Mouse (Mus musculus): ENCODE data around the gene Hip1r.

Hip1r gene

DNA sequence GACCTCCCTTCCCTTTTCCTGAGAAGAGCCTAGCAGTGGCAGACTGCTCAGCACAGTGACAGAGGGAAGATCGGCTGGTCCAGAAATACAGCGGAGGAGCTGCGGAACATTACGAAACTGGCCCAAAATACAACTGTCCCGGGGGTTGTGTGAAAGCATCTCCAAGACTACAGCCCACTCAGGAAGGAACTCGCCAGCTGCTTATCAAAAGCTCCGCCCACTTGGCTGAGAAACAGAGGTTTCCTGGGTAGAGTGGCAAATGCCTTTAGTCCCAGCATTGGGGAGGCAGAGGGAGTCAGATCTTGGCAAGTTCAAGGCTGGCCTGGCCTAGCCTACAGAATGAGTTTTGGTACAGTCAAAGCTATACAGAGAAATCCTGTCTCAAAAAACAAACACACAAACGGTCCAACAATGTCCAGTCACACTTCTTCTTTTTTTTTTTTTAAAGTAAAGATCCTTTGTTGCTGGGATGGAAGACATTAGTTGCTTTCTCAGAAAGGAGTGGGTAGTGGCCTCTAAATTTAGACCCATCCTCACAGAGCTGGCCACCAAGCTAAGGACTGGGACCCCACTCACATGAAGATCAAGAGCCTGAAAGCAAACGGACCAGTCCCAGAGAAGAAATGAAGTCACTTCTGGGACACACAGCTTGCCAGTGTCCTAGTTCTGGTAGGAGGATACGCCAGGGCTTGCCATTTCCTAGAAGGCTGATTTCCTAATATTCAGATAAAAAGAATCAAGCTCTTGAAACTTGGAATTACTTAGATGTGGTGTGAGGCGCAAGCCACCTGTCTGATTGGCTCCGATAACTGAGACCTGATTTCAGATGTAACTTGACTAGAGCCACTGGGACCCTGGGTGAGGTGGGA is 46.2 kb downstream of the Hip1r start:
- peak; percentile 94 for DNase-seq

DNA sequence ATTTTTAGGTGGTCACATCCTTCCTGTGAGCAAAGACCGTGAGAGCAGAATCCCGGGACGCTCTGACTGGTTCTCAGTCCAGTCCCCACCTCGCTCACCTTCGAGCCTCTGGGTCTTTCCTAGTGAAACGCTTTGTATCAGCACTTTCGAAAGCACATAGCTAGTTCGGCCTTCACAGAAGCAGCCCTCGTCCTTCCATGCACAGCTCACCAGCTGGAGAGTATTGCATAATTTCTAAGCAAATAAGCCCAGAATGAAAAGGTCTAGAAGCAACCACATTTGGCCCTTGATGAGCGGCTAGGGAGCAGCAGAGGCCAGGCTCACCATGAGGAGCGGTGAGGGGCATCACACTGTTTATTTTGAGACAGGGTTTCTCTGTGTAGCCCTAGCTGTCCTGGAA is 47.7 kb downstream of the Hip1r start:
- no peak for DNase-seq

DNA sequence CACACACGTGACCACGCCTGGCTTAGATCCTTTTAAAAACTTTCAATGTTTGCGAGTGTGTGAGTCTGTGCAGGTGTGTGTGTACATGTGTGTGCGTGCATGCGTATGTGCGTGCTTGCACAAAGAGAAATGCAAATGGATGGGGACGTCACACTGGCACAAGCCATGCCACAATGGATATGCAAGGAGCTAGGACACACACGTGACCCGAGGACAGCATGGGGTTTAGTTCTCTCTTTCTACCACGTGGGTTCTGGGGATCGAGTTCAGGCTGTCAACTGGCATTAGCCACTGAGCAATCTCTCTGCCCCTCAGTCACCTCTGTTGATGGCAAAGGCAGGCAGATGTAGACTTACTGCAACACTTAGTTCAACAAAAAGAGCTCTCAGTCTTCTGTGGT is 48.3 kb downstream of the Hip1r start:
- DNase-seq, result no peak

DNA sequence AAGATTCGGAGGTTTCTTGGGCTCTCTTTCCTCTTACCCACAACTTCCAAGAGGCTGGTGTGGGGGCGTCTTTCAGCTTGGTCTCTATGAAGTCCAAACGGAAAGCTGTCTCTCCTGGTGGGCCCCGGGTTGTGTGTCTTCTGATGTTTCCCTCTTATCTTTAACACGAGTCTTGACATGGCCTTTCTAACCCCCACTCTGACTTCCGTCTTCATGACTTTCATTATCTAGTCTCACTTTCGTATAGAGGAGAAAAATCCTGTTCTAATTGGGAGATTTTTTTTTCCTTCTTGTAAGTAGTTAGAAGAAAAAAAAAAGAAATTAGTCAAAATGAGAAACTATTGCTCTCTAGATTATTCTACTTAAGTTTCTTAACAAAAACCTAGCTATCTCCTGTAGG is 48.9 kb downstream of the Hip1r start:
- DNase-seq, result no peak

DNA sequence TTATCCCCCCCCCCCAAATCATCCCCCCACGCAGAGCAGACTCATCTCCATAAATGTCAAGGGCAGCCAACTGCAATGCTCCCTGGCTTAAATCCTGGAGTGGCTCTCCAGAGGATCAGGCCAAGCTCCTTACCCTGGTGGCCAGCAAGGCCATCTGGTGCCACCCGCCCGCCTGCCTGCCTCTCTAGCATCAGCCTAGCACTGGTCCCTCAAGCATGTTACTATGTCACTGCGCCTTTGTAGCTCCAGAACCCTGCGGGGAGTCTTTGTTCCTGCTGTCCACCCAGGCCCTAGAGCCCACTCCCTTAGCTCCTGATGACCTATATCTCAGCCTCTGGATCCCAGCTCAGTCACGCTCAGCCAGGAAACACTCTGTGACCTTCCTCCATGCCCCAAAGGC is 51.2 kb downstream of the Hip1r start:
- no peak for DNase-seq

DNA sequence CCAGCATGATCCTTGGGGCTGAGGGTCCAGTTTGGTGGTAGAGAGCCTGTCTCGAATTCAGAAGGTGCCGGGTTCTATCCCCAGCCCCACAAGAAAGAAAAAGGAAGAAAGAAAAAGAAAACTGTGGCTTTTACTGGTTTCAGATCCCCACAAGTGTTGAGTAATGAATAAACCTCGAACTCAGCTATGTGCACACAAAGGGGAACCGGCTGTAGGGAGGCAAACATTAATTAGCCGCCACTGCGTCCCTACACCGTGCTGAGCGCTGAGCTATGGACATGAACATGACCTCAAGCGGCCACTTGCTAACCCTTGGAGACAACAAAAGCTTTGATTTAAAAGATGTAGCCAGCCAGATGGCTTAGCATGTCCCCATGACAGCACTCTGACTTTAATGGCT is 51.7 kb downstream of the Hip1r start:
- no peak for DNase-seq

DNA sequence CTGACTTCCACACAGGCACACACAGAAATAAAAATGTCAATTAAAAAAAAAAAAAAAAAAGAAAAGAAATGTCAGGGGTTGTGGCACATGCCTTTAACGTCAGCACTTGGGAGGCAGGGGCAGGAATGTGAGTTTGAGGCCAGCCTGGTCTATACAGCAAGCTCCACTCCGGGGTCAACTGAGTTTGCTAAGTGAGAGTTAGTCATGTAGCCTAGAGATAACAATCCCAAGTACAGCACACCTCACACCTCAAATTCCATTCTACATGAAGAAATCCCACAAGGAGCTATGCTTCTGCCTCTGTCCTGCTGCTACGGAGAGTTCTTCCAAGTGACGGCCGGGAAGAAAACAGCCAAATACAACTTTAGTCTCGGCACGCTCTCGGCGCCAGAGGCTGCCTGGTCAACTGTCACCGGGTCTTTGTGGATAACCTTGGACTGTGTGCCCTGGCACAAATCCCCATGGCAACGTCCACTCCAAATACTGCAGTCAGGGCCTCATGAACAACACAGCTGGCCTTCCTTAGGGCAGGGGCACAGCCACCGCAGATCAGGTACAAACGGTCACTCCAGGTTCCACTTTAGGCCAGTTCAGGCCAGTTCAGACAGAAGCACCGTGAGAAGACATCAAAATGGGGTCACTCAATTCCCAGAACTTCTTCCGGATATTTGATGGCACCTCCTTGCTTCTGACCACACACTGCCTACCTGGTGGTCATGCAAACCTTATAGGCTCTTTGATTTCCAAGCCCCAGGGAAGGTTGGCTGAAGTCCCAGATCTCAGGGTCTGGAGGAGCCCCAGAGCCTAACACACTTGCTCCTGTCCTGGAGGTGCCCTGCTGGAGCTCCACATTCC is 52.4 kb downstream of the Hip1r start:
- no peak for DNase-seq

DNA sequence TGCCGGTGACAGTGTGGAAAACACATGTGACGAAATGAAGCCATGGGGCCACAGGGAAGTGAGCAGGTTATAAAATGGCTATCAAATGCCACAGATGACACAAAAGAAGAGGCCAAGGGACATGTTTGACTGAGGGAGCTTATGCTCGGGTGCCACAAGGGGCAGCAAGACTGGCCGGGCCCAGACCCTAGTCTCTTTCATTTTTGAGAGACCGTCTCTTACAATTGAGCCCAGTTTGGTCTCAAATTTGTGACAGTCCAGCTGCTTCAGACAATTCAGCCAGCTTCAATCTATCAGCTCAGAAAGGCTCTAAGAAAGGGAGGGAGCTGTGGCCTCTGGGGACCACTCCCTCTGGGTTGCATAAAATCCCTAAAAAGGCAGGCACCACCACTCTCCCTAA is 53.1 kb downstream of the Hip1r start:
- no peak for DNase-seq

DNA sequence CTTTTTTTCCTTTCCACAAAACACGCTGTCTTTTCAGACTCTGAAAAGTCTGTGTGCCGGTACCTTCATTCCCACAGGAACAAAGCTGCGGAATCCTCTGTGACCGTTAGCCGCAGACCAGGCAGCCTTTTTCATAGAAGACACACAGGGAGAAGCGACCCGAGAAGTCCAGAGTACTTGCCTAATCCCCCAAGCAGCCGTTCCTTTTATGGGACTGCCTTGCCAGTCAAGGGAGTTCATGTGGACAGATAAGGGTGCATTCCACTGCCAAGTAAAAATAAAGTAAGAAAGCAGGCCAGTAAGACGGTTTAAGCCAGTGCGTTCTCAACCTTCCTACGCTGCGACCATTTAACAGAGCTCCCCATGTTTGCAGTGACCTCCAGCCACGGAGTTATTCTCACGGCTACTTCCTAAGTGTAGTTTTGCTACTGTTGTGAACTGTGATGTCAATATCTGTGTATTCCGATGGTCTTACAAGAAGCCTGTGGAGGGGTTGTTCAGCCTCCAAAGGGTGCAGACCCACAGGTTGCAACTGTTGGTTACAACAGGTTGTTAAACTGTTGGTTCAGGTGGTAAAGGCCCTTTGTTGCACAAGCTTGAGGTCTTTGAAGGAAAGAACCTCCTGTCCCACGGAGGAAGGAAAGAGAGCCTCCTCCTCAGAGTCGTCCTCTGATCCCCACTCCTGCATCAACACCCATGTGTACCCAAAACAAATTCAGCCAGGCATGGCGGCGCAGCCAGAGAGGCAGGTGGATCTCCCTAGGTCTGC is 54.5 kb downstream of the Hip1r start:
- no peak for DNase-seq

DNA sequence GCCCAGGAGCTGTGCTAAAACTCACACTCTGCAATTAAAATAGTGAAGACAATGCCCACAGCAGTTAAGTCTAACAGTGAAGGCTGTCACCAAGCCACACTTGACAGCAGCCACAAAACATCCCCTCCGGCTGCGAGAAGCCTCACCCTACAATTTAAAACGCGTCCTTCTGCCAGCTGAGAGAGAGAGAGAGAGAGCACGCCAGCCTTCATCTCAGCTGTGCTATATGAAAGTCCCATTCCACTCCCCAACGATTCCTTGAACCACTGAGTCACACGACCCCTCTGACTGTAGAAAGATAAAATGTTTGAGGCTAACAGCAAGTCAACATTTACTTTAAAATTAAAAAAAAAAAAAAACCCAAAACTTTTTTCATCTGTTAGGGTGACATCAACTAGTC is 55.3 kb downstream of the Hip1r start:
- no peak for DNase-seq

DNA sequence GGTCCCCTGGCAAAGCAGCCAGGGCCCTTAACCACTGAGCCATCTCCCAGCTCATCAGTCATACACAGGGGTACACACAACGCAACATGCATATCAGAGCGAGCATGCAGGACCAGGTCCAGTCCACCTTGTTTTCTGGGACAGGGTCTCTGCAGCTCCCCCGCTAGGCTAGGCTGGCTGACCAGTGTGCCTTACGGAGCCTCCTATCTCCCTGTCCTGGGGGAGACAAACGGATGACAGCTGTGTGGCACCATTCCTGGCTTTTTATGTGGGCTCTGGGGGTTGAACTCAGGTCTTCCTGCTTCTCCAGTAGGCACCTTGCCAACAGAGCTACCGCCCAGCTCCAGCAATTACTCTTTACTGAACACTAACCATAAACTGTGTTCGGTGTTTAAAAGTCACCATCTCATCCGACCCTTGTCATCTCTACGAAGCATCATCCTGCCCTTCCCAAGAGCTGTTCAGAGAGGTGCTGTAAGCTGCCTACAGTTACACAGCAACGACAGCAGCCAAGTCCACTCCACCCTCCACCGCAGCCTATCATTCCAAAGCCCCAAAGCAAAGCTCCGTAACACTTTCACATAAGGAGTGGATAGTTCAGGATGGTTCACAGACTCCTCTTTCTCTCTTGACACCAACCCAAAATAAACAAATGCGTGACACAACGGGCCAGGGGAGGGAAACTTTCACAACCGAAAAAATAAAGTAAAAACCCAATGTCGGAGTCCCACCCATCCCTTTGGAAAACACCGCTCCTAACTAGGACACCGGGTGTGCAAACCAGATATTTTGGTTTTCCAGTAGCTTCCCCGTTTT is 56.0 kb downstream of the Hip1r start:
- DNase-seq, result no peak

DNA sequence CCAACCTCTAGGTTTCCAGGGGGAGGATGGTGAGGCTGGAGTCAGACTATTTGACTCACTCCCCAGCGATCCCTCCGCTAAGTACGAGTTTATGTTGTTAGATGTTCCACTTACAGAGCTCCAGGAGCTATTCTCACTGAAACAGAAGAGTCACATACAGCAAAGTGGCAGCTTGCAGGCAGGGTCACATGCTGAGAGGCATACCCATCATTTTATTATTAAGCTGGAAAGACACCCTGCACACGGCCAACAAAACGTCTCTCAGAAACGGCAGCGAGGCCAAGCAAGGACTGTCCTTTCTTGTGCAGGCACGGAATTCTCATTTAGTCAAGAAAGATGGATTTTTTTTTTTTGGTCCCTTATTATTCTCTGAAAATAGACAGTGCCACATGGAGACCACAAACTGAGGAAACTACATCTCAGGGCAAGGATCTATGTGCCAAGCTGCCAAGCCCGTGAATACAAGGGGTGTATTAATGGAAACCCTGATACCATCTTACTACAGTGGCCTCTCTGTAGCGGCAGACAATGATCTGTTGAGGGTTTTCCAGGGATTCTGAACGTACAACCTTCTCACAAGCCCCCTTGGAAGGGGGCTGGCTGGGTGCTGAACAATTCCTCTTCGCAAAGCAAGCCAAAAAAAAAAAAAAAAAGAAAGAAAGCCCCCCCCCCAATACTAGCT is 57.1 kb downstream of the Hip1r start:
- no peak for DNase-seq

DNA sequence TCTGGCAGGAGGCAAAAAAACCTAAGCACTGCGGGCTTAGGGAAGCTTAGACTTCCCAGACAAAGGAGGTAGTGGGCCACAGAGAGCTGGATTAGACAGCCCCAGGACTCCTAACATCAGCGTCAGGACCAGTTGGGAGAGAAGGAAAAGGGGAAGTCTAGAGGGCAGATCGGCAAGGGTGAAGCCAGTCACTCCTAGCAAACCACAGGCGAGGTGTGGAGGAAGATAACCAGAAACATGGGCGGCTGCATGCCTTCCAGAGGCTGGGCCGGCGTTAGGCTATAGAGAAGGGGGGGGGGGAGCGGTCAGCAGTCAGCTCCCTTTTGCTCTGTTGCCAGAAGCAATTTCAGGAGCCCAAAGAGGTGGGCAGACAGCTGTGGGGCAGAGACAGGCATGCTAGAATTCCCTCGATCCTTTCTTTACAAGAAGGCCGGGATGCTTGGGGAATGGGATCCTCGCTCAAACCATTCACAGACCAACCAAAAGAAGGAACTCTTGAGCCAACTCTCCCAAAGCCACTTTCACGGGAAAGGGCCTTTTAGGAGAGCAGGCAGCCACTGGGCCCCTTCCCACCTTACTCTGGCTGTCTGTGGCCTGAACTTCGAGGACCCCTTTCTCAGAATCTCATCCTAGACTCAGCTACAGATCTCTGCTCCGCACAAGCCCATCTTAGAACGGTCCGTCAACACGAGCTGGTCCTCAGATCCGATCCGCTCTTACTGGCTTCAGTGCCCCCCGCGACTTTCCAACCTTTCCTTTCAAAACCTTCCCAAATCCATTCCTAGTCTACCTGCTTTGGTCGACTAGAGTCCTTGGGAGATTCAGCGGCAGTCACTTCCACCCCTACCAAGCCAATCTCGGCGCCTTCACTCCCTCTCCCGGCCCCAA is 57.9 kb downstream of the Hip1r start:
- DNase-seq, result no peak

DNA sequence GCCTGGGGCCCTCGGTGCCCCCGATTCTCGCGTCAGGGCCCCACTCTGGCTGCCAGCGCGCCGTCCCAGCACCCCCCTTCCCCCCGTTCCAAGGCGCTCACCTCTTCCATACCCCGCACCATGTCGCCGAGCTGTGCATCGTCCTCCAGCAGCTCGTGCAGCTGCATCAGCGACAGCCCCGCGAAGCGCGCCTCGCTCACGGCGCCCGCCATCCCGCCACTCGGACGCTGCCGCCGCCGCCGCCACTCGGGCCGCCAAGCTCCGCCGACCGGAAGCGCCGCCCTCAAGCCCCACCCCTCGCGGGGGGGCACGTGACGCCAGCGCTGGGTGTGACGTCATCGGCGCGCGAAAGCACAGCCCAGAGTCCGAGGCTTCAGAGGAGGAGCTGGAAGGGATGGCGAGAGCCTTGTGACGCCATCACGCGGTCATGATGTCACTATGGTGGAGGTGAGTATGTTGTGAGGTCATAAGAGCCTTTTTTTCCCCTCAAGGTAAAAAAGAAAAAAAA is 58.6 kb downstream of the Hip1r start, which contains the start of gene Vps37b:
Gene Vps37b, minus strand, starts transcription at position 270 of the 508 bp plus-strand sequence.
- peak; percentile 92 for DNase-seq

DNA sequence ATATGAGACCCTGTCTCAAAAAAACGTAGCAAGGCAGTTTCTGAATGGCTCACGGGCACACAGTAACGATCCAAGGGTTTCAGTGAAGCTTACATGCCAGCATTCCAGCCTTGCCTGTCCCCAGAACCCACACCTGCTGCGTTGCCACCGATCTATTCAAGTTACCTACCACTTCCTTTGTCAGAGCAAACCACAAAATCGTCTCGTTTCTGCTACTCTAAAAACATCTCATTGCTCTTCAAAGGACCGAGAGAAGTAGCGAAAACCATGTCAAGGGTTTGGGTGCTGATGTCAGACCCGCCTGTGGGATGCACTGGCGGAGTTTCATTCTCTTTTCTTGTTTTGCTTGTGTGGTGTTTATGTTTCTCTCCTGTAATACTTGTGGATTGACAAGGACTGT is 61.0 kb downstream of the Hip1r start:
- DNase-seq, result no peak

DNA sequence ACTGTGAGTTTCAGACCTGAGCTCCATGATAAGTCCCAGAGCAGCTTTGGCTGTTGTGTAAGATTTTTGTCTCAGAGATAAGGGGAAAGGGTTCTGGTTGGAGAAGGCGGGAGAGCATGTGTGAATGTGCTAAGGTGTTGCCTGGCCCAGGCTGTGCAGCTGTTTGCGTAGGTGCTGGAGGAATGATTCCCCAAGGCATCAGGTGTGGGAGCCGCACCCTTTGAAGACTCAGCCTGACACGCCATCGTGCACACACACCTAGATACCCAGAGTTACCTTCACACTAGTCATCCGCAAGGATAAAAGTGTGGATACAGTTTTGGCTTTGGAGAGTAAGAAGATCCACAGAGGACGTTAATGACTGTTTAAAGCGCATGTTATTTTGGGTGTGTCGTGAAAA is 62.0 kb downstream of the Hip1r start:
- DNase-seq, result no peak

DNA sequence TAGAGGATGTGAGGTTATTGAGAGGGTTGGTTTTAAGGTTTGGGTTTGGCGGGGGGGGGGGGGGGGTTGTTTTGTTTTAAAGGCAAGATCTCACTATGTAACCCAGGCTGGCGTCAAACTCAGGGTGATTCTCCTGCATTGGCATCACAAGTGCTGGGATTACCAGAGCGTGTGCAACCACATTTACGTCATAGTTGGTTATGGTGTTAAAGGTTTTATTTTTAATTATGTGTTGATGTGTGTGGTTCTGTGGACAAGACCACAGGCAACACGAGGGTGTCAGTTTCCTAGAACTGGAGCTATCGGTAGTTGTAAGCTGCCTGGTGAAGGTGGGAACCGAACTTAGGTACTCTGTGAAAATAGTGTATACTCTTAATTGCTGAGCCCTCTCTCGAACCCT is 62.4 kb downstream of the Hip1r start:
- no peak for DNase-seq

DNA sequence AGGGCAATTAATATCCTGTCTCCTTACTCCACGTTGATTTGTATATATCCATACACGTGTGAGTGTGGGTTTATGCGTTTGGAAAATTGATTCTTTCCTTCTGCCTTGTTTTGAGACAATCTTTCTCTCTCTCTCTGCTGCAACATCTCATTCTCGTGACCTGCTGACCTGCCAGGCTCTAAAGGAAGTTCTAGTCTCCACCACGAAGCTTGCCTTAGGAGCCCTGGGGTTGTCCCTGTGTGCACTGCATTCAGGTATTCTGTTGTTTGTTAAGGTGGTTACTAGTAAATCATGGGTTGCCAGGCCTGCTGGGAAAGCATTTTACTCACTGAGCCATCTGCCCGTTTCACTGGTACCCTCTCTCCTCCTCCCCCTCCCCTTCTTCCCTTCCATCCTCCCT is 62.9 kb downstream of the Hip1r start:
- no peak for DNase-seq

DNA sequence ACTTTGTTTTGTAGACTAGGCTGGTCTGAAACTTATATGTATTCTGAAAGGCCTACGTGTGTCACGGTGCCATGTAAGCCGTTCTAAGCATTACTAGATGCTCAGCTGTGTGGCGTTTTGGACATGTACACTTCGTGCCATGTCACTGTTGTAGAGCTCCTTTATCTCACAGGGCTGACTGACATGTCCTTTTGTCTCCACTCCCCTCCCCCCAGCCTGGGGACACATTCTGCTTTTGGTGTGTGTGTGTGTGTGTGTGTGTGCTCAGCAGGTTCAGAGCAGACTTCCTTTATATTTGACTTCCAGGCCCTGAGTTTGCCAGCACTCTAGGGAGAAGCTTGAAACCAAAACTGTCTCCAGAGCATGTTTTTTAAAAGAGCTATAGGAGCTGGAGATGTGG is 63.4 kb downstream of the Hip1r start:
- DNase-seq, result no peak

DNA sequence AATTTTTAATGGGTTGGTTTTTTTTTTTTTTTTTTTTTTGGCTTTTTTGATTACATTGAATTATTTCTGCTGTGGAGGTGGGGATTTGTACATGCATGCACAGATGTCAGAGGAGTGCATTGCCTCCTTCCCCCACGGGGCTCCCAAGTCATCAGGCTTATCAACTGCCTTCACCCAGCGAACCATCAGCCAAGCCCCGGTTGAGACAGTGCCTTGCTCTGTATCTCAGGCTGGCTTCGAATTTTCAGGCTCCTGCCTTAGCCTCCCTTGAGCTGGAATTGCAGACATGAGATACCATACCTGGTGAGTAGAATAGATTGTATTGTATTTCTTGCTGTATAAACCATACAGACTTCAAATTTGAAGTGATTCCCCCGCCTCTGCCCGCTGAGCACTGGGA is 66.2 kb downstream of the Hip1r start:
- DNase-seq, result no peak

DNA sequence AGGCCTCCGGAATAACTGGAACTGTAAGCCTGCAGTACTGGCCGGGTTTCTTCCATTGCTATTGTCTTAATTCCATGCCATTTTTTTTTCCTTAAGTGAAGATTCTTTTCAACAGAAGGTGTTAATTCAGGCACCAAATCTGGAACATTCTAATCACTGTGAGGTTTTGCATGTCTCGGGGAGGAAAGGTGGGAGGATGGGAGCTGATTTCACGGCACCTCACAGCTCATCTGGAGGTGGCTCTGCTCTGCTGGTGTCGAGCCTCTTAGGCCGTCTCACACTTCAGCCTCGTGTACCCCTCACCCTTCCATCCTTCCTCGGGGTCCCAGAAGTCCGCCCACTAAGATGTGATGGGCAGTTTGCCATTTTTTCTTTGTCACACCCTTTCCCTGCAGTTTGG is 67.7 kb downstream of the Hip1r start:
- DNase-seq, result no peak

Data from right cerebral cortex, adult 18-20 months (tissue).